Mouse (Mus musculus) gastrocnemius, postnatal 10 days (tissue): ENCODE results near the gene Mutyh. TPM values are rescaled to one million over a fixed set of nuclear protein-coding genes. Genes with fewer than 3 reads are reported as not detected.

Experiments
- DNase-seq: peaks from one replicate; pipeline ENCODE4 v3.0.0; 2021; ENCODE audit warnings: mixed read lengths
- long read RNA-seq, 2 experiments: library from polyadenylated mRNA; stranded (forward); transcript quantifications; one replicate each; pipeline ENCODE4 v2.0.0; 2021
- total RNA-seq, 2 experiments: library from RNA; stranded (reverse); gene quantifications; 2 replicates each; pipeline ENCODE4 v1.2.3; 2021

Gene Mutyh
- 1 to 10 TPM; 1.4 to 3.9 TPM for total RNA-seq
- long read RNA-seq, experiment 1, partial matches to known transcripts = 1 of 7 reads
- long read RNA-seq, experiment 1, other reads (novel, unspliced or antisense) = 6 of 7 reads
- long read RNA-seq, experiment 2, partial matches to known transcripts = 0 of 1 reads
- long read RNA-seq, experiment 2, other reads (novel, unspliced or antisense) = 1 of 1 reads

DNA sequence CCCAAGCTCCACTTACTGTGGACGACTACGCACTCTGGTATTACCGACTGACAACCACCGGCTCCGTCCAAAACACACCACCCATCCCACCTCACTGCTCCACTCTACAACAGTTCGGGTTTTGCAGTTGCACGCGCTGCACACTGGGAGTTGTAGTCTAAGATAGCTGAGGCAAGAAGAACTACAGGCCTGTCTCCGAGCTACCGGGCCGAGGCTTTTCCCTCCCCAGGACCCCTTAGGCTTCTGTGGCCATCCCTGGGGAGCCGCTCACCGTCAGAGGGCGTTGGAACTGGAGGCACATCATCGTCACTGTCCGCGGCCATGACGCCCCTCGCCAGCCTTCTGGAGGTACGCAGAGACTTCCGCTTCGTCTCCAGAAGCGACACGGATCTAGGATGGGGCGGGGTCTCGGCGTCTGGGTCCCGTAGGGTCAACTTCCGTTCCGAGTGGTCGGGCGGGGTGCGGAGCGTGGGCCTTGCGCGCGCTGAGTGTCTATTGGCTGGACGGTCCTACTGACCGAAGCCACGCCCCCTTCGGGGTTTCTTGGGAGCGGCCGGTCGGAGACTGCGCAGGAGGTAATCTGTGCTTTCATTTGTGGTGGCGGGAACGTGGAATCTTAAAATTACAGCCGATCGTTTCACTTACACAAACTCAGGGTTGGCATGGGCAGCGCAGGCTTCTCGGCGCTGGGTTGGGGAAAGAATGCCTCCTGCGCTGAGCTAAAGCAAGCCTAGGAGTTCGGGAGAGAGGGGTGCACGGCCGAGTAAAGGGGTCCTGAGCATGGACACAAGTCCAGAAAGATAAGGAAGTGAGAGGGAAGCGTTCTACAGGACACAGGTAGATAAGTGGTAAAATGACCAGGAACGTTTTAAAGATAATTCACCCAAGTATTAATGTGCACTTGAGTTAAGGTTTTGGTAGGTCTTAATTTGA, at the start of gene Mutyh, which contains the start of gene Toe1:
Gene Mutyh (plus strand): TSS at position 527 of the 933 bp plus-strand sequence.
Gene Toe1 (minus strand): TSS at position 444 of the 933 bp plus-strand sequence.
- peak; percentile 92 for DNase-seq

GRCm38 (mm10) chr4:116761914-116762313, 45.6 kb upstream of the Mutyh start:
- no peak for DNase-seq

- no peak for DNase-seq
Measured at GRCm38 (mm10) chr4:116764001-116764400, 43.5 kb upstream of the Mutyh start.

- DNase-seq = no peak
Measured at GRCm38 (mm10) chr4:116768510-116768909, 39.0 kb upstream of the Mutyh start.

DNA sequence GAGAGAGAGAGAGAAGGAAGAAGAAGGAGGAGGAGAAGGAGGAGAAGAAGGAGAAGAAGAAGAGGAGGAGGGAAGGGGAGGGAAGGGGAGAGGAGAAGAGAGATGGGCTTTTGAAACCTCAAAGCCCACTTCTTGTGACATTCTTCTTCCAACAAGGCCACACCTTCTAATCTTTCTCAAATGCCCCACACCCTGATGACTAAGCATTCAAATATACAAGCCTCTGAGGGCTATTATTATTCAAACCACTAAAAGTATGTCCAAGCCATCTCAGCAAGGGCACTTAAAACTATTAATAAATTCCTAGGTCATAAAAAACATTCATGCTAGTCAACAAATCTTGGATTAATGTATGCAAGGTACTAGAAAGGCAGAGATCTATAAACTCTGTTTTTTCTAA, 38.5 kb upstream of the Mutyh start:
- no peak for DNase-seq

GRCm38 (mm10) chr4:116776391-116776790, 31.1 kb upstream of the Mutyh start:
- no peak for DNase-seq

DNA sequence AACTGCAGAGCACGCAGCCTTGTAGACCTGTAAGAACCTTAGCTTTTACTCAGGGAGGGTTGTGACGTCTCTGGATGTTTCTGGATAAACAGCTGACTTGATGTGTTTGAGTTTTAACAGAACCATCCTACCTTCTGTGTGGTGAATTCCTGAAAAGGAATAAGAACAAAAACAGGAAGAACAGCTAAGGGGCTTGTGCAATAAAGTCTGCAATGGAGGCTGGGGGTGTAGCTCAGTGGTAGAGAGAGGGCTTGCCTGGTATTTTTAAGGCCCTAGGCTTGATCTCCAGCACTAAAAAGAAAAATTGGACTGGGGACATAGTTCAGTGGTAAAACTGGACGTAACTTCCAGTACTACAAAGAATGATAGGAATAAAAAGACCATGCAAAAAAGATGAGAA, 30.4 kb upstream of the Mutyh start:
- DNase-seq = no peak

DNA sequence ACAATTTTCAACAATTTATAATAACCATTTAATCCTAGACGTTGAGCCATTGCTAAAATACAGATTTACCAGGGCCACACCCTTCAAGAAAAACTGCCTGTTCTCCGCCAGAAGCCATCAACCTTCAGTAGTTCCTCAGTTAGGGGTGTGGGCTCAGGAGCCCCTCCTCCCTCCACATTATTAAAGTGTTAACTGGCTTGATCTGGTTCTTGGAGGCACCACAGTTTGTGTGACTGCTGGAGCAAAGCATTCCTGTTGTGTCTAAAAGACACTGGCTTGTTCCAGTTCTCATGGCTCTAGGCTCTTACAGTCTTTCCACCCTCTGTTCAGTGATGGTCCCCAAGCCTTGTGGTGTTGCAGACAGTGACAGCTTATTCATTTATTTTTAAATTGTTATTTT, 27.0 kb upstream of the Mutyh start:
- no peak for DNase-seq

DNA sequence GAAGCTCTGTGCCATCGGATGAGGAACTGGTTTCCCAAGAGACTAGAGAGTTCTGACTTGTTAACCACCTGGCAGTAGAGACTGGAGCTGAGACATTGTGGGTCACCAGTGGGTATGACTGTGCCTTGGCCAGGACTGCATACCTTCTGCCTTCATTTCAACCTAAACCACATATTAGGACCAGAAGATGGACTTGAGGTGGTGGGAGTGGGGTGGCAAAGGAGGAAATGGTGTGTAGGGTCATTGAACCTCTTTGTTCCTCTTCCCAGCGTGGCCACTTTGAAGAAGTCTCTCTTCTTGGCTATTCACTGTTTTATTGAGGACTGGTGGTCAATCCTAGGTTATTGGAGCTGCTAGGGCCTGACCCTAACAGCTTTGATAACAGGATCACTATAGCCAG, 26.2 kb upstream of the Mutyh start:
- DNase-seq = no peak

DNA sequence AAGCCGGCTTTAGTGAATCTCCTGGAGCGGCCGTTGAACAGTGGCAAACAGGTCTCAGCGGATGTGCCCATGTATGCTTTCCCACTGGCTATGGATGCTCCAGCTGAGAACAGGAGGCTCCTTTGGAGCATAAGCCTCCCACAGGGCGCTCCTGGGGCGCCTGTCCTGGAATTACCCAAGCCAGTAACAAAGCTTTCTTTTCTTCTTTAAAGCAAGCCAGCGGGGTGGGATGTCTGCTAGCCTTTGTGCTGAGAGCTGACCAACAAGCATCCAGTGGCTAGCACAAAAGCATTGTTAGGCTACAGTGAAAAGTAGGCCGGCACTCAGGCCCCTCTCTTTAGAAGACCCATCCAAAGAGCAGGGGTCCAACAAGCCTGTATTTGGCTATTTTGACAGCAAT, 25.4 kb upstream of the Mutyh start:
- no peak for DNase-seq

GRCm38 (mm10) chr4:116786587-116786986, 20.9 kb upstream of the Mutyh start:
- no peak for DNase-seq

GRCm38 (mm10) chr4:116787985-116788760, 19.4 kb upstream of the Mutyh start:
- DNase-seq = no peak

GRCm38 (mm10) chr4:116788956-116789355, 18.6 kb upstream of the Mutyh start:
- peak; percentile 72 for DNase-seq

DNA sequence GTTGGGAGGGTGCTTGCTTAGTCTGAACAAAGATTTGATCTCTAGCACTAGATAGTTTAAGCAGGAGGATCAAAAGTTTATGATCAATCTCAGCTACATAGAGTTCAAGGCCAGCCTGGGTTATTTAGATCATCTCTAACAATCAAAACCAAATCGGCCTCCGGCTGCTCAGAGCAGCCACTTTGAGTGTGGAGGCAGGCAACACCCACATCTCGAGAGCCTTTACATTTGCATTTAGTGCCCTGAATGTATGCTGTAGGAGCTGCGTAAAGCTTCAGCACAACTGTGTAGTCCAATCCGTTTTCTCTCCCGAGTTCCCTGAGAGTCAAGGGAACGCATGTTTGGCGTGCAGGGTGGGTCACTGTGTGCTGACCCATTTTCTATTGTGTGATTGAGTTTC, 15.1 kb upstream of the Mutyh start:
- DNase-seq = no peak

DNA sequence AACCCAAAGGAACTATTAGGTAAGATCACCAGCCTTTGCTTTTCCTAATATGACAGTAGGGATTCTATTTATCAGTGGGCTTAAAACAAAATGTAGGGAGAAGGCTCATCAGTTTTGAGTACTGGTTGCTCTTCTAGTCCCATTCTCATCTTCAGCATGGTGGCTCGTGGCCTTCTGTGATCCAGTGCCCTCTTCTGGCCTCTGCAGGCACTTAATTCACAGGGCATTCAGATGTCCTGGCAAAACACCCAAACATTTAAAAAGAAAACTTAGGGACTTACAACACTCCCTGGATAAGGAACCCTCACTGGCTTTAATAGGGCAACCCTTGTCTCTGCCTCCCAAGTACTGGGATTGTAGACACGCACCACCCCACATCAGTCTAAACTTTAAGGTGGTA, 13.2 kb upstream of the Mutyh start:
- no peak for DNase-seq

- no peak for DNase-seq
Measured at GRCm38 (mm10) chr4:116796442-116797110, 10.9 kb upstream of the Mutyh start.

DNA sequence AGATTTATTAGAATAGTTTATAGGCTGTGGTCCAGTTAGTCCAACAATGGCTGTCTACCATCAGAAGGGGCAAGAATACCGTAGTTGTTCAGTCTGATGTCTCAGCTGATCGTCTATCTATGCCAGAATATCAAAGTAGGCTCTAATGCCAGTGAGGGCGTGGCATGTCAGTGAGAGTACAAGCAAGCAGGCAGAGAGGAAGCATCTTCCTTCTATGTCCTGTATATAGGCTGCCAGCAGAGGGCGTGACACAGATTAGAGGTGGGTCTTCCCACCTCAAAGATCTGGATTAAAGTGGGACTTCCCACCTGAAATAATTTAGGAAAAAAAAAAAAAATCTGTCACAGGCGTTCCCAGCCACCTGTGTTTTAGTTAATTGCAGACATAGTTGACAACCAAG, 7.6 kb upstream of the Mutyh start:
- DNase-seq = no peak

GRCm38 (mm10) chr4:116811012-116811411, 3.5 kb downstream of the Mutyh start:
- DNase-seq = no peak

DNA sequence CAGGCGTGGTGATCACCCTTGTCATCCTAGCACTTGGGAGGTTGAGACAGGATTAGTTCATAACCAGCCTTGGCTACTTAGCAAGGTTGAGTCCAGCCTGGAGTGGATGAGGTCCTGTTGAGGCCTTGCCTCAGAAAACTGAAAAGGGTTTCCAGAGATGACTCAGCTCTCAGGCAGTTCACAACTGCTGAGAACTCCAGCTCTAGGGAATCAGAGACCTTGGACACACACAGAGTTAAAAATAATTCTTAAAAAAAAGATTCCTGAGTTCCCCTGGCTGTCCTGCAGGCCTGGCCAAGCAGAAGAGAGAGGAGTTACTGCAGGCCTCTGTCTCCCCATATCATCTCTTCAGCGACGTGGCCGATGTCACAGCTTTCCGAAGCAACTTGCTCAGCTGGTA, 7.8 kb downstream of the Mutyh start:
- DNase-seq = no peak

- no peak for DNase-seq
Measured at GRCm38 (mm10) chr4:116817486-116817885, 10.0 kb downstream of the Mutyh start.

GRCm38 (mm10) chr4:116819968-116820901, 12.7 kb downstream of the Mutyh start:
- DNase-seq = no peak
